Mouse (Mus musculus) MN1 (cell line): ENCODE measurements at regions not wholly inside any gene's neighbourhood (a gene's known extent, or its start where the extent isn't known, plus 50 kb on each side); places are given as distances from the start of the nearest gene placed in this dataset.

Source experiments
- DNase-seq: peaks from one replicate; pipeline ENCODE4 v3.0.0-alpha.2; 2016; ENCODE audit warnings: low spot score

DNA sequence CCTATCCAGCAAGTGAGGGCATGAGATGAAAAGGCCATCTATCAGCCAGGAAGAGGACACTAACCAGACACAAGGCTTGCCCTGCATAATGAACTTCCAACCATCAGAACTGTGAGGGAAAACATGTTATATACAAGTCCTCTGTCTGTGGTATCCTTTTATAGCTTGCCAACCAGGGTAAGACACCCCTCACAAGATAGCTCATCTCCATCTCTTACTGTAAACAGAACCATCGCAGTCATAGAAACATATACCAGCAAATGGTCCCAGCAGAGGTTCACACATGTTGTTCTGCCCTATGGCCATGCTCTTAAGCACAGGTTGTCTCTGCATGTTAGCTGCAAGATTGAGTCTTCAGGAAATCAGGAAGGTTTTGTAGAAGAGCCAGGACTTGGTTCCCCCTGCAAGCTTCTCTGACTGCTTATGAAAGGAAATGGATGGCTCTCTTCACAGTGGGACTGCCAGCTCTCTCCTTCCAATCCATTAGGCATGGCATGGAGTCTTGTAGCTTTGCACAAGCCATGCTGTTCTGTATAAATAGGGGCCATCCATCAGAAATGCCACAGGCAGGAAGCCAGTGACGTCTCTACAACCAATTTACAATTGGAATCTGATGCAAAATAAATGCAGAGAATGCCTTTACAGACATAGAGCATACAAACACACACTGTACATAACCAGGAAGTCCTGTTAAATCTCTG lies 1514.0 kb upstream of the Lrrc6 start:
- no peak for DNase-seq

DNA sequence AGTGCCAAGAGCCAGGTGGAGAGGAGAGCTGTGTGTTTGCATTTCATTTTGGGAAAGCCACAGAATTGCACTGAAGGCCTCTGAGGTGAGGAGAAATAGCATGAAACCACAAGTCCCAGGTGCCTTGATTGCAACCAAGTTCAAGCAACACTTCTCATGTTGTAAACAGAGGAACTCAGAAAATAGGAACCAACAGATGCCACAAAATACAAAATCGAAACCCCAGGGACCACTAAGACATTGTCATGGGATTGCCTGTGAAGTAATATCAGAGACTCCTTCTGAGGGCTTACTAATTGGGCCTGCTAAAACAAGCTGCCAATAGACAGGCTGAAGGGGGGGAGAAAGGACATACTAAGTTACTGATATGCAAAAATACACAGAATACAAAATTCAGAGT lies 1510.5 kb upstream of the Lrrc6 start:
- no peak for DNase-seq

DNA sequence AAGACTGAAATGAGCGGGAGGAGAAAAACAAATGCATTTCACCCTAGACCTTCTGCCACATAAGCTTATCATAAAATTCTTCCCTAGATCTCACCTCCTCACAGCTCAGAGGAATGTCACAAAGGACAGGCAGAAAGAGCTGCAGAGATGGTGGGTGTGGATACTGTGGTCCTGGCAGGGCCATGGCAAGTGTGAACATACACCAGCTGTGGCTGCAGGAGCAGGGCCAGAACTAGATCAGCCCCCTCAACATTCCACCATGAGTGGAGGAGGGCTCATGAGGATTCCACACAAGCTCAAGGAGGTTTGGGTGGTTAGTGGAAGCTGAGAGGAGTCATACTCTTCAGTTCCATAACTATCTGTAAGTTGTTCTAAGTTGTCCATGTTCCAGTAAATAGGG lies 1509.5 kb upstream of the Lrrc6 start:
- no peak for DNase-seq

DNA sequence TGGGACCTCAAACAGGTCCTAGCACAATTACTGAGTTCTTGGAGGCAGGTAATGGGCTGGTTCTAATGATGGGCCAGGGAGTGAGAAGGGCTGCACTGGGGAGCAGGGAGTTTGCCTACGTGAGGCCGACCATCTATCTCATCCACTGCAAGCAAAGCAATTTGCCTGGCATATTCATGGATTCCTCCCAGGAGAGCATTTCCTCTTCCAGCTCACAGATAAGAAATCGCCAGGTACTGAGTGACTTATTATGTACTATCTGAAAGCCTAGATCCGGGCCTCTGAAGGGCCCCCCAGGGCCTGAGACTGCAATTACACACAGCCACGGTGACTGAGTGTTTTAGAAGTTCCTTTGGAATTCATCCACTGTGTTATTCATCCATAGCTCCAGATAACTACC lies 1504.1 kb upstream of the Lrrc6 start:
- DNase-seq = no peak

DNA sequence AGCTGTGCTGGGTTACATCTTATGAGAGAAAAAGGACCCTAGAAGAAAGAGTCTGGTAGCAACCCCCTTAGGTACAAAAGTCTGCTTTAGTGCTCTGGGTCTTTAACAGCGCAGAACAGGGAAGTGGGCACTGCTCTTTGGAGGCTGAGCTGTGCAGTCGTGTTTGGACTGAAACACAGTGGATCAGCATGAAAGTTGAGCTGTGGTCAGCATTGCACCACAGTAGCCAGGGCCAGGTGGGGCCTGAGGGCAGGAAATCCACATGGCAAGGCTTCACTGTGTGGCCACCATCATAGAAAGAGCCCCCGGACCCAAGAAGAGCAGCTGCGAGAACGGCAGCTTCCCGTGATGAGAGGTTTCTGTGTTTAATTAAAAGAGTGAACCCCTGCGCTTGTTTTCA lies 1495.8 kb upstream of the Lrrc6 start:
- no peak for DNase-seq

DNA sequence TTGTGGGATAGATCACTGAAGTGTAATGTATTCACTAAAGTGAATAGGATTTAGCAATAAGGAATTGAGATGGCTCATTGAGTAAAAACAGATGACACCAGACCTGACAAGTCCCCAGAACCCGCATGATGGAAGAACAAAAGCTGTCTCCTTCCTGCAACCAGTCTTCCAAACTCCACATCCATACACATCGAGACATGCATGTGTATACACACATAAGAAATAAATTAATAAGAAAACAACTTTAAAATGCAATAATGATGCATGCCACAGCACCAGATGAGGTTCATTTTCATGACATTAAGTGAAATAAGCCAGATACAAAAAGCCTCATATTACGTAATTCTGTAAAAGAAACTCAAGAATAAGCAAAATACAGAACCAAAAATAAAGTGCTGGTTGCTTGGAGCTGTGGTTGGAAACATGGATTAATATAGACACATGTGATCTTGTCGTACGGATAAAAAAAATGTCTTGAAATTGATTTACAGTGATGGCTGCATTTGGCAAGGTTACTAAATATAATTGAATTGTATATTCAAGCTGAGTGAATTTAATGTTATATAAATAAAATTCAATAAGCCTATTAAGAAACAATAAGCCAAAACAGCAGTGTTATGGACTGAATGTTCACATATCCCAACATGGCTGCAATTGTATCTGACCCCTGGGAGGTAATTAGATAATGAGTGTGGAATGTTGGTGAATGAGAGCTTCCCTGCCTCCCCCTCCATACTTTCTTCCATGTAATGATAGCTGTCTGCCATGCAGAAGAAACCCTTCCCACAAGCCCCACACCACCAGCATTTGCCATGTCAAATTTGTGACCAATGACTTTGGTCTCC lies 1488.9 kb upstream of the Lrrc6 start:
- no peak for DNase-seq

DNA sequence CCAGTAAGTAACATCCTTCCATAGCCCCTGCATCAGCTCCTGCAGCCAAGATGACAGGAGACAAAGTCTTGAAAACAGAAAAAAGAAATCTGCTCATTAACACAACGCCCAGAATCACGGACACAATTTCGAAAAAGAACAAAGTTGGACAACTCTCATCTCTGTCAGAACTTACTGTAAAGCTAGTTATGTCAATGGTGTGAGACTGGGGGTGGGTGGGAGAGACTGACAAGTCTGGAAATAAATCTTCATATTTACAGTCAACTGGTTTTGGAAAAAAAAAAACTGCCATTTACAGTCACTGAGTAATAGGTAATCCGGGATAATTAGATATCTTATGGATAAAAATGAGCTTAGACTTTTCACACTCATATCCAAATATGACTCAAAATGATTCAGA lies 1487.2 kb upstream of the Lrrc6 start:
- DNase-seq = no peak

DNA sequence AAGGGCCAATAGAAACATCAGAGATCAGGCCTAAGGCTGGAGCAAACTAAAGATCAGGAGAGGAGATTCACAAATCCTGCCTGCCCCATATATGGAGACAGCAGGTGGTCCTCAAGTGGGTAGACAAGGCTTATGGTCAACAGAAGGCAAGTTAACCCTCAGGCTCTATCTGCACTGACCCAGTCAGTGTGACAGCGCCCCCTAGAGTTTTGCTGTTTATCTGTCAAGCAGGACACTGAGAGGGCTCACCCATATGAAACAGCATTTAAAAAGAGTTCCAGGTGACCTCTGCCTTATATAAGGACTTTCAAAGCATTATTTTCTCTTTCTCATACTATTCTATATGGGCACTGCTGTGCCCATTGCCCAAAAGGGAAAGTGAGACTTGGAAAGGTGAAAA lies 1482.5 kb upstream of the Lrrc6 start:
- DNase-seq = no peak

DNA sequence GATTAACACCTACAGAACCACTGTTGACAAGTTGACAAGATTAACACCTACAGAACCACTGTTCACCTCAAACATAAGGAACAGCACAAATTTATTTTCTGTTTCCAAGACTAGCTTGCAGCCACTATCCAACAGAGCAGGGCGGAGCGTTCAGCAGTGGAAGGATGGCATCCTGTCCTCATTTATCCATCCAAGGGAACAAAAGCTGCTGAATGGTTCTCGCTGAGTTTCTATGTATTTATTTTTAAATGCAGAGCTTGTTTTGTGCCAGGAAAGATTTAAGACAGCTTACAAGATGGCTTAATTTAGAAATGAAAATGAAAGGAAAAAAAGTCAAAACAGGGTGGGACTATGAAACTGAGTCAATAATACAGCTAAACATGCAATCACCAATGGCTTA lies 1481.2 kb upstream of the Lrrc6 start:
- DNase-seq = no peak

DNA sequence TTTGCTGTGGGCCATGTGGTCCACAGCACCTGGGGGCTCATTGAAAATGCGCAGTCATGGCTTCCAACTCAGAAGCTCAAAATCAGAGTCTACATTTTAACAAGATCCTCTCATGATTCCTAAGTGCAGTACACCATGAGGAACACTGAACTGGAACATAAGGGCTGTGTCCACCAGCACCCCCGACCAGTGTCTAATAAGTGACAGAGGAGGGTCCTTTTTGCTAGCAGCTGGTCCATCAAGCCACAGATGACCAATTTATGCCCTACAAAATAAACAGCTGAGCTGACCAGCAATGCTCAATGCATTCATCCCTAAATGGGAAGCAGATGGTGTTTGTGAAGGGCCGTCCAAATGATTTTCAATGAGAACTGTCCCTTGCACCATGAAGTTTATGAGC lies 1478.7 kb upstream of the Lrrc6 start:
- no peak for DNase-seq

DNA sequence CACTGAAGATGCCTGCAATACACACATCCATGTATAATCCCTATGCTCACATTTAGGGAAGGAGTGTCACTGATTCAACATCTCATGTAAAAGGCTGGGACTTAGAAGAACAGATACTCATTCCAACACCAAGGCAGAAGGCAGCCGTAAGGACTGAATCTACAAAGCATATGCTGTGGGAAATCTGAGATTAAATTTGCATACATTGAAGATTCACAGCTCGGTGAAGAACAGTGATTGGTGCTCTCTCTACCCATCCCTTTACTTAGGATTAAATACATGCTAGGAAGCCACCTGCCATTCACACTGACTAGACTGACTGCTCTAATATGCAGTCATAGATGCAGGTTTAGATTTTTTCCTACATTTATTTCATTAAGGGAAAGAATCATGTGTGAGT lies 1476.5 kb upstream of the Lrrc6 start:
- DNase-seq = no peak

DNA sequence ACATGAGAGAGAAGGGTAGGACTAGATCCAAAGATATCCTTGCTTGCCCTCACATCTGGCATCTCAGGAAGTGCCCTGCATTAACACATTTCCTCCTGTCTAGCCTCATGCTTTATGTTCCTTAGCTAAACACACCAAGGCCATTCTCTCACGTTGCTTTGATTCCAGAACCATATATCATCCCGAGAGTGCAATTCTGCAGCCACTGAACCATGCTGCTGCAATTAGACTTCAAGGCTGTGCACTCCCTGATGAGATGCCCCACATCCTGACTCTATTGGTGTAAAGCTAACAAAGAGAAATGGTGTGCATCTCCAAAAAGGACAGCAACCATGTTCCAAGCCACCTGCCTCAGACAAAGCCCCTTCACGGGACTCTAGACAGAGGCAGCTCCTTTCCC lies 1471.3 kb upstream of the Lrrc6 start:
- no peak for DNase-seq

DNA sequence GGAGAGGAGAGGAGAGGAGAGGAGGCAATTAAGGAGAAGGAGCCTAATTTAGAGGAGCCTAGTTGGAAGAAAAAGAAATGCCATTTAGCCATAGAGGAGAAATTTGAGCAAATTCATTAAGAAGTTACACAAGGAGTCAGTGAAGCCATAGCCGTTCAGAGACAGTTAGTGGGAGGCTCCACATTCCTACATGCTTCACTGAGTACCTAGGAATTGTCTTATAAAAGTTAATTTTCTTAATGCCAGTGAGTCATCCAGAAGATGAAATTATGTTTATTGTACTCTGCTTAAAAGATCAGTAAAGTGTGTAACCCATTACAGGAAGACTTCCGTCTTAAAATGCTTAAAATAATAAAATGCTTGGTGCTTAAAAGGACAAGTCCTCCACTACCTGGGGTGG lies 1453.5 kb upstream of the Lrrc6 start:
- no peak for DNase-seq

DNA sequence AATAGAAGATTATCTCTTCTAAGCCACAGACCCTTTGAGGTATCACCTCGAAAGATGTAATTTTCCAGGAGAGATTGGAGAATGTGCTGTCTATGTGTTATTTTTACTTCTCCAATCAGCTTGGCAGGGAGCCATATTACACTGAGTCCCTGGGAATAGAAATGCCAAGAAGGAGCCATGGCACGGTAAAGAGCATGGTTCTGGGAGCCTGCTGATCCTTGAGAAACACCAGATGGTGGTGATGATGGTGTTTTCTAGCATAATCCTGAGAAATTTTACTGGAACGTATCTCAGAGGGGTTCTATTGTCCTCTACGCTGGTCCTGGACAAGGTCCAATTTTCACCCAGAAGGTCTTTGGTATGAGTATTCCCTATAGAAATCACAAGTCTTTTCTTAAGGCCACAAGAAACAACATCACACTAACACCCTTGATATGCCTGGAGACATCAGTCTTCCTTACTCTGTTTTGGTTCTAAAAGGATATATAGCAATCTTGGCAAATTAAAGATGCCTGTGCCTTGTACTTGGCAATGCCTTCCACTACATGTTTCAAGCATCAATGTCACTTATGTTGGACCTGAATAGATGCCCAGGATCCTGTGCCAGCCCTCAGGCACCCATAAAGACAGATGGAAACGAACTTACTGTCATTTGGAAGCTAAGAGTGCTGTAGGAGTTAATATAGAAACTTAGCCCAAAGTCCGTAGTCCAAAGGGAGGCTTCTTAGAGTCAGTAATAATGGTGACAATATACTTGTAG lies 1449.8 kb upstream of the Lrrc6 start:
- DNase-seq = no peak

DNA sequence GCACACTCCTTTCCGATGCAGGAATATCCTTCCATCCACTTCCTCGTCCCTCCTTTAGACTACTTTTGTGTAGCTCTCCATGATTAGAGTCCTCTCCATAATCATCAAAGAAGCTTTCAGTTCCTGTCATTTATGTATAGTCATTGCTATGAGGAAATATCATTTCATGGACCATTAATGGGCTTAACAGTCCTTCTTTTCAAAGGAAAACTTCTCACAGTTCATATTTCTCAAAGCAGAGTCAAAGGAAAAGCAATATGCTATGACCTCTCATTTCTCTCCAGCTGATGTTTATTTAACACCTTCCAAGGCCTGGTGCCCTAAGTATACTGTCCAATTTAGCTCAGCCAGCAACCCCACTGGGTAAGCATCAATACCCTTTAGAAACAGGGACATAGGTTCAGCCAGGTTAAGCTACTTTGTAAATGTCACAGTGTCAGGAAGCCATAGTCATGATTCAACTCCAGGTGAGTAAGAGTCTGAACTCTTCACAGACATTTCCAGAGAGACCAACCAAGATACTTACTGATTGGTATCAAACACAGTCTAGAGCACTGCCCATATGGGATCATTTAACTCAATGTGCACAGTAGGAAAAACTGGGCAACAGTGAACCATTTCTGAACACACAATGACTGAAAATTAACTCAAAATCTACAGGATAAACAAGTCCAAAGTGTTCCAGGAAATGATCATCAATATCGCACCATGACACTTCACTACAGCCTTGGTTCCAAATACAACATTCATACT lies 1443.8 kb upstream of the Lrrc6 start:
- no peak for DNase-seq

DNA sequence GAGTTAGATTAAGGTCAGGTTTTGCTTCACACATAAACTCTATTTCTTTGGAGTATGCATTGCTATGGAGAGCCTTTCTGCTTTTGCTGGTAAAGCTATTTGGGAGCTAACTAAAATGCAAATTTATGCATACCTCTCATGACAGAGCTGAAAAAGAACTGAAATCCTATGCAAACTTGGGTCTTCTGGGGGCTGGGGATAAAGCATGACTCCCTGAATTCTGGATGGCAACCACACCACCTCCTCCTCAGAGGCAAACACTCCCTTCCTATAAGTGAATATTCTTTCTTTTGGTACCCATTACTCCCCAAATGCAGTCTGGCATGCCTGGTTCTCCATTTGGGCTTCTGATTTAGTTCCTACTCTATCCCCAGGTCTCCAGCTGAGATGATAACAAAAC lies 1442.3 kb upstream of the Lrrc6 start:
- DNase-seq = no peak

DNA sequence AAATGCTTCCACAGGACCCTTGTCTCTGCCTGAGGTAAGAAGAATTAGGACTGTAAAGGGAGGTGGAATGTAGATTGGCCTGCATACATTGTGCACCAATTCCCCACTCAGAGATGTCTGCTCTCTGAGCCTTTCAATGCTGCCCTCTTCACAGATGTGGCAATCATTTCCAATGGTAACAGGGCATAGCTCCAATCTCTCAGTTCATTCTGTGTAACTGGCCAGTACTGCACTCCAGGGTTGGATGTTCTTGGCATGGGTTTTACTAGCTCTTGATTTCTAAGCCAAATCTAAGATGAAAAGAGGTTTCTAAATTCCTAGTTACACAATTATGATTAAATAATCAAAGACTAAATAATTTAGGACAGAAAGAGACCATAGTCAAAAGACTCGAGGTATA lies 1439.8 kb upstream of the Lrrc6 start:
- no peak for DNase-seq

DNA sequence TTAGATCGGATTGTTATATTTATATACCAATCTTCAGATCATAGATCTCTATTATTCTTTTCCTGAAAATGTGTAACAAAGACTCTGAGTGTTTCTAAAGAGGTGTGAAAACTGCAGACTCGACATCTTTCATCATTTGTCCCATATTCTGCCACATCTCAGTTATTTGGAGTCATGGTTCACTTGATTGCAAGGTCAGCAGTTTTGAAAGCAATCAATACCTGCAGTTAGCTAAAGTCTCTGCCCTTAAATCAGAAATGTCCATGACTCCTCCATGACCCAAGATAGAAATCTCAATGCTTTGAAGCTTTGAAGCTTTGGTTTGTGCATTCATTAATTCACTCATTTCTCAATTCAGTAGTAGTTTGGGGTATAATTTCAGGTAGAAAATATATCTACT lies 1424.2 kb upstream of the Lrrc6 start:
- DNase-seq = no peak

DNA sequence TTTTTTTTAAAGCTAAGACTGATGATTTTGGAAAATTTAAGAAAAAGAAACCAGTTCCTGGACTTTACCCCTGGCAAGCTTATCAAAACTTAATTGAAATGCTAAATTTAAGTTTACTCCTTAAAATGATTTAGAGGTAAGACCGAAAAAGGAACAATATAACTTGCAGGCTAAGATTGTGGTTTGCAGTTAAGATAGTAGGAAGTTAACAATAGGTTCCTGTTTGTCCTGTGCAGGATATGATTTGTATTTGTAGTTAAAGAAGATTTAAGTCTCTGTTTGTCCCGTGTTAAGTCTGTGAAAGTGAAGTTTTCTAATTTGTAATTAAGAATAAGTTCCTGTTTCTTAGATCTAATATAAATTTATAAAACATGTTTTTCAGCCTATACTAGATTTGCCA lies 1406.3 kb upstream of the Lrrc6 start:
- no peak for DNase-seq

DNA sequence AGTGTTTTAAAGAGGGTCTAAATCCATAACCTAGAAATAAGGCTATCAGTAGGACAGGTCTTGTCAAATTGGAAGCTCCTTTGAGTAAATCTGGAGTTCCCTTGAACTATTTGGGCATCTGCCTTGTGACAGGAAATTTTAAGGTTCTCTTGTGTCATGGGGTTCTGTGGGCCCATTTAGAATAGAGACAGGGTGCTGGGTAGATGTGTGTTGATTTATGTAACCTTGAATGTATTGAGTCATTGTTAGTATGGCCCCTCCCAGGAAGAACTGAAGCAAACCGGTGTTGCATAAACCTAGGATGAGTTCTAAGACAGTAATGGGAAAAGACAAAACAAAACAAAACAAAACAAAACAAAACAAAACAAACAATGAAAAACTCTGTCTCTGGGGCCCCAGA lies 1404.6 kb upstream of the Lrrc6 start:
- no peak for DNase-seq

DNA sequence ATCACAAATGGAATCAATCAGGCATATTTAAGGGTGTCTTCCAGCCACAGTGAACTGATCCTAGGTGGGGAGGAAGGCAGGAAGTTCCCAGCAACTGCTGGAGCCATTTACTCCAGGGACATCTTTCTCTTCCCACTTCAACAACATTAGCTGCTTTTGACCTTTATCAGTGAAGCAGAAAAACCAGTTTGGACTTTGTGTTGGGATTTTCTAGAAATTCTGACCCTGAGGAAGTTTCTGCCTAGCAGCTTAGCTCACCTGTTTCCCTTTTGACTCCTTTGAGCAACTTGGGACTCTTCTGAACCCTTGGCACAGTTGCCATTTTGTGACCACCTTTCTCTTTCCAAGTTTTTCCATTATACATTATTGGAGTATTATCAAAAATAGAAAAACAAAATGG lies 1403.9 kb upstream of the Lrrc6 start:
- no peak for DNase-seq

DNA sequence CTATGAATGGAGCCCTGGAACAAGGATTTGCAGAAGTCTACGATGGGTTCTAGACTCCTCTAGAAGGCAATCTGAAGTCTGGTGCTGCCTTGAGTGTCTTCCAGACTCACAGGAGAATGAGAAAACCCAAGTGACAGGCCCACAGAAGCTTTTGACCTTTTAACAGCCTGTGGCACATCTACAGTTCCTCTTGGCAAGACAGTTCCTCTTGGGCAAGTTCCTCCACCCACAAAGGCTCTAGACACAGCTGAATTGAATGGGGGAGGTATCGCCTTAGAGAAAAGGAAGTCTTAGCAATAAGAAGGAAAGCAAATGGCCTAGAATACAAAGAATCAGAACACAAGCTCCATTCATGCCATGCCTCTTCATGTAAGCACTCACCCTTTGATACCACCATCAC lies 1402.3 kb upstream of the Lrrc6 start:
- DNase-seq = no peak
